Mouse (Mus musculus): ENCODE measurements around the gene E2f1. TPM values are rescaled to one million over a fixed set of nuclear protein-coding genes. Genes with fewer than 3 reads are reported as not detected.

Gene E2f1
- 10 to 100 TPM; 17.8 to 21.5 TPM for total RNA-seq (2023)

GRCm38 (mm10) chr2:154569836-154570286 is at the start of gene E2f1:
E2f1 (minus strand) TSS chr2:154569892.

GRCm38 (mm10) chr2:154613118-154614115 is 43.7 kb upstream of the E2f1 start, which contains the start of the genes Zfp341 and 4930519P11Rik:
Zfp341 (plus strand) TSS chr2:154613297.
4930519P11Rik (minus strand) TSS chr2:154613437.

DNA sequence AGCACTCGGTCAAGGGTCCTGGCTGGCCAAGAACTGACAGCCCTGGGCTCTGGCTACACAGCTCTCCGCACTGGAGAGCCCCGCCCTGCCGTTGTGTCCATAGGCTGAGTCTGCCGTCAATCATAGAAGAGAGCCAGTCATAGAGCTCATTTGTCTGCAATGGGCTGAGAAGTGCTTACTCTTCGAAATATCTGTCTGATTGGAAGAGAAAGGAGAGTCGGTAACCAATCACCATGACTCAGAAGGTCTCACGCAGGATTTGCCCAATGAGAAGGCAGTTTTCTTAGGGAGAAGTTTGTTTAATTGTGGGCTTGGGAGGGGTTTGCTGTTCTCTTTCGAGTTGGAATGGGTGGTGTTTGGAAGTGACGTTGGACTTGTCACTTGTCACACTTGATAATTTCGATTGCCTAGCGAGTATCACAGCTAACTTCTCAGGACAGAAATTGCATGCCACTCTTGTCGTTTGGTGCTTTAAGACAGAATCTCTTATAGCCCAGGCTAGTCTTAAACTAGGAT is 34.0 kb upstream of the E2f1 start, which contains the start of gene Pxmp4:
TSS of gene Pxmp4 (minus strand) at position 71 of the 516 bp plus-strand sequence.

DNA sequence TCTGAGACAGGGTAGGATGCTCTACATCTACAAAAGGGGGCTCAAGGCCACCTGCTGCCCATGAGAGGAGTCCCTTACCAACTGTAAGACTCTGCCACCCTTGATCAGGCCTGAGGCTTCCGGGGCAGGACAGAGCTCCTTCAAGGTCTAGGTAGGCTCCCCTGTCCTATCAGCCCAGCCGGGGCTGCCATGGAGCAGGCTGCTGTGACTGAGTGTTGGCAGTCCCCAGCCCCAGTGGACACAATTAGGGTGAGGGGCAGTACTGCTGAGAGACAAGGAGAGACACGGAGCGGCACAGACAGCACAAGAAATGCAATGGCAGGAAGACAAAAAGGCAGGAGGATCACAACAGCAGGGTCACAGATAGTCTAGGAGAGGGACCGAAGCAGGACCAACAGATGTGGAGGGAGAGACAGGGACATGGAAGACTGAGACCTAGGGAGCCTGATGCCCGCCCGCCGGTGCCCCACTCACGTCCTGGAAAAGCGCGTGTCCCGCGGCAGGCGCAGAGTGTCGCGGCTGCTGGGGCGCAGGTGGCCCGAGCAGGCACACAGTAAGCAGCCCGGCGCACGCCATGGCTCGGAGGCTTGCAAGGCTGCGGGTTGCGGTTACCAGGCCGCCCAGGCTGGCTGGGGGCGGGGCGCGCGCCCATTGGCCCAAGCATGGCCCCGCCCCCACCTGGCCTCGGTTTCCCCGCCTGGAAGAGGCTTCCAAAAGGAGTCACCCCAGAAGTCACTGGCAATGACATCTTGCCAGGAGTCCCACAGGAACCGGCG is 11.2 kb downstream of the E2f1 start, which contains the start of gene Necab3:
TSS of gene Necab3 (minus strand) at position 627 of the 776 bp plus-strand sequence.

GRCm38 (mm10) chr2:154551476-154551875 is 18.2 kb downstream of the E2f1 start, which contains the start of gene Actl10:
Actl10 (plus strand) TSS chr2:154551776.

DNA sequence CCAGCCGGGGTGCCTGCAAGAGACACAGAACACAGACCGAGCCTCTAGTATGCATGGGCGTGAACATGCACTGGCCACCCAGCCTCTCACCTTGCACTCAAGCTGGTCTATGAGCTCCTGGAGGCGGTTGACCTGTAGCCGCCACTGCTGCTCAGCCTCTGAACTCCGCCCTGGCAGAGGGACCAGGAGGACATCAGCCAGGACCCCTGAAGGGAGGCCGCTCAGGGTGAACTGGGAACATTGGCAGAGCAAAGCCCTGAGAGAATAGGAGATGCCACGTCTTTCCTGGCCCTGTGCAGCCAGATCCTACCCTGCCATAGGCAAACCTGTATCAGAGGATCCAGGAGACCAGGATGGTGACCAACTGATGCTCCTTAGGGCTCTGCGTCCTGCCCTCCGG is 23.0 kb downstream of the E2f1 start, which contains the start of gene 1700003F12Rik:
TSS of gene 1700003F12Rik (plus strand) at position 375 of the 400 bp plus-strand sequence.

Other genes with a start within 250 kb of the E2f1 start
- 1 to 10 TPM; 4.1 to 5.6 TPM for gene Cdk5rap1, start 196.9 kb downstream of the E2f1 start, total RNA-seq (2023)
- 1 to 10 TPM; 1.2 to 2.2 TPM for gene Snta1, start 161.8 kb downstream of the E2f1 start, total RNA-seq (2023)
- 10 to 100 TPM; 17.1 to 28.7 TPM for gene Cbfa2t2, start 133.4 kb downstream of the E2f1 start, total RNA-seq (2023)
- gene 1700003F12Rik, start 22.8 kb downstream of the E2f1 start, total RNA-seq (2023): not detected
- under 1 TPM in 1 of 2 experiments, not detected in 1; 0.51 TPM for gene Actl10, start 18.1 kb downstream of the E2f1 start, total RNA-seq (2023)
- gene Necab3, start 11.0 kb downstream of the E2f1 start, total RNA-seq (2023): 1 to 10 TPM; 1.1 to 1.8 TPM
- 10 to 100 TPM; 15.6 to 16.3 TPM for gene Pxmp4, start 33.8 kb upstream of the E2f1 start, total RNA-seq (2023)
- 1 to 10 TPM; 4.0 to 4.6 TPM for gene Zfp341, start 43.4 kb upstream of the E2f1 start, total RNA-seq (2023)
- not detected for gene 4930519P11Rik, start 43.5 kb upstream of the E2f1 start, total RNA-seq (2023)
- 100 to 1,000 TPM; 181 to 190 TPM for gene Chmp4b, start 81.8 kb upstream of the E2f1 start, total RNA-seq (2023)
- gene Gm14214, start 200.1 kb upstream of the E2f1 start, total RNA-seq (2023): not detected
- gene Raly, start 221.2 kb upstream of the E2f1 start, total RNA-seq (2023): 100 to 1,000 TPM; 176 to 184 TPM
- not detected for gene a, start 221.5 kb upstream of the E2f1 start, total RNA-seq (2023)

Measured in neutrophil, adult 59 days (primary cell).